Mouse (Mus musculus): ENCODE results near the gene Baat. TPM values are rescaled to one million over a fixed set of nuclear protein-coding genes. Genes with fewer than 3 reads are reported as not detected.
"Not testable (repeated sequence)": the region's sequence is repeated elsewhere in the genome, so short reads cannot be mapped to it uniquely, and the experiment has no call there.

The Baat gene
- under 1 TPM in 1 of 2 experiments, not detected in 1; 0.26 TPM for total RNA-seq (2021)
- long read RNA-seq, experiment 1 = 0 reads
- long read RNA-seq, experiment 2 = 0 reads

DNA sequence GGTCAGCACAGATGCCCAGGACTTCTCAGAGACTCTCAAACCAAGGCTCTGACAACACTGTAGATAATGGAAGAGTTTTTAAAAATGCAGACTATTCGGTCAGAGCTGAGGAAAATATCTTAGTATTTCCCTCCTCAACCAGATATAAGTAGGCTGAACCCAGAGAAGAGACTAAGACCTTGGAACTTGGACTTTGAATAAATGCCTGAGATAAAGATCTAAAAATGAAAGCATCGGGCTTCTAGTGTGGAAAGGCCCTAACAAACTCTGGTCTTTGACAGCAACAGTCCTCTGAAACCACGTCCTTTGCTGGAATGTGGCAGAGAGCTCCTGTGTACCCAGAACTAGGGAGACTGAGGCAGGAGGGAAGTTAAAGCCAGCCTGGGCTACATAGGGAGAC lies at the start of gene Baat:
Gene Baat (minus strand): TSS at position 172 of the 400 bp plus-strand sequence.
- no peak for DNase-seq (ENCODE audit: low spot score in 2 of 2)

- no peak for DNase-seq (ENCODE audit: low spot score in 2 of 2)
These were observed 47.0 kb upstream of the Baat start for GRCm38 (mm10) chr4:49553380-49553779.

- no peak for DNase-seq (ENCODE audit: low spot score in 2 of 2)
These were observed 43.0 kb upstream of the Baat start, which contains the start of gene Aldob for GRCm38 (mm10) chr4:49549383-49549782. Aldob (minus strand) TSS chr4:49549546.

DNA sequence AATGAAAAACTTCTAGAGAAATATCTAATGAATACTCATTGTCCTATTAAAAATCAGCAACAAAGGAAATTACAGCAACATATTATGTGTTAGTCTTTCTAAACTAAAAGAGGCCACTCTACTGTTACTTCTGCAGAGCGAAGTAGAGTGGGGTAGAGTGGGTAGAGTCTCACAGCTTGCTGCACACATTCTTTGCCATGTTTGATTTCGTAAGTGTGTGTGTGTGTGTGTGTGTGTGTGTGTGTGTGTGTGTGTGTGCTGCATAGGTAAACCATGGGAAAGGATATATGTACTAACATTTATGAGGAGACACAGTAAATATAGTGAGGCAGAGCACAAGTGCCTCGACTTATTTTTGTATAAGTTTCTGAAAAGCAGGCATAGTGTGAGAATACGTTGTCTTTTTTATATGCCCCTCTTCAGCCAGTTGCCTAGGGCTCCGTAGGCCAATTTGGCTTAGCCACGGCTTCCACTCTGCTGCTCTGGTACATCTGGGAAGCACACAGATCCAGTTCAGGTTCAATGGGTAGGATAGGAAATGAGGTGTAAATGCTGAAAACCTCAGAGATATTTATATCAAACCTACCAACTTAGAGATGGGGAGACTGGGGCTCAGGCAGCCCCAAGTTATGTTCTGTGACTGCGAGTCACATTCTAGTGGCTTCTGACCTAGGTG lies 41.3 kb upstream of the Baat start:
- DNase-seq (ENCODE audit: low spot score in 2 of 2) = no peak

- no peak for DNase-seq (ENCODE audit: low spot score in 2 of 2)
These were observed 40.7 kb upstream of the Baat start for GRCm38 (mm10) chr4:49546873-49547543.

DNA sequence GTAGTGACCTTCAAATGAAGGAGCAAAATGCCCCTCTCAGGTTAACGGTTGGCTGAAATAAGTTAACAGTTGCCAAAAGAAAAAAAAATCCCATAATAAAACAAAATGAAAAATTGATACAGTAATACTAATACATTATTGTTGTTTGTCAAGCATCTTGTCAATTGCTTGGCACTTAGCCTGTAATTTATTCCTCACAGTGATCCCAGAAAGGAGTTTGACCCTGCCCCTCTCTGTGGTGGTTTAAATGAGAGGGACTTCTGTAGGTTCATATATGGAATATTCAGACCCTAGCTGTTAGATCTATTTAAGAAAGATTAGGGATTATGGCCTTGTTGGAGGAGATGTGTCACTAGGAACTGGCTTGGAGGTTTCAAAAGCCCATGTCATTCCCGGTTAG lies 39.7 kb upstream of the Baat start:
- DNase-seq (ENCODE audit: low spot score in 2 of 2) = no peak

- DNase-seq (ENCODE audit: low spot score in 2 of 2) = no peak
These were observed 34.6 kb upstream of the Baat start for GRCm38 (mm10) chr4:49540966-49541365.

DNA sequence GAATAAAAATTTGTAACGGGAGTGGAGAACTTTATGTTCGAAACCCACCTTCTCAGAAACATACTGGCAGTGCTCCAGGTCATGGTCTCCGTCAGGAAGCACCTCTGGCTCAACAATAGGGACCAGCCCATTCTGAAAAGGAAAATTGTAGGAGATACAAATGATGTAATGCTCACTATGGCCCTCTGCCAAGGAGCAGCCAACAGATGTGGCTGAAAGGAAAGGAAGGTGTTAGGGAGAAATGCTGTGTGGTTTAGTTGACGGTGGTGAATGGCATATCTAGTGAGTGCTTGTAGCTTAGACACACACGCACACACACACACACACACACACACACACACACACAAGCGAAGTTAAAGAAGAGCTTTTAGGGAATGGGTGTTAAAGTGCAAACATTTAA lies 33.3 kb upstream of the Baat start:
- DNase-seq (ENCODE audit: low spot score in 2 of 2) = no peak

GRCm38 (mm10) chr4:49536671-49537070 lies 30.3 kb upstream of the Baat start:
- no peak for DNase-seq (ENCODE audit: low spot score in 2 of 2)

GRCm38 (mm10) chr4:49535675-49536294 lies 29.4 kb upstream of the Baat start:
- no peak for DNase-seq (ENCODE audit: low spot score in 2 of 2)

DNA sequence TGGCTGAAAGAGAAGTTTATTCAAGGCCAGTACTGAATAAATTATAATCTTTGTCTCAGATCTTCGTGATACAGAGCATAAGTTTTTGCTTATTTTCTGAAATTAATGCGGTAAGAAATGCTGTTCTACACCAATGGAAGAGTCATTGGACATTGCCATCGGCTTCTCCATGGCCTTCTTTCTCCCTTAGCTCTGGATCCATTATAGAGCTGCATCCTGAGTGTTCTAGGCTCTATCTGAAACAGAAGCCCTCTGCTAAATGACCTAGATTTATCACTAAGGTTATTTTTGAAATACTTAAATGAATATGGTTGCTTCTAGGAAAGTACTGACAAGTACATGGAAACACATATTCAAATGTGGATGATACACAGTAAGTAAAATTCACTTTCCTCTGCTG lies 28.7 kb upstream of the Baat start:
- no peak for DNase-seq (ENCODE audit: low spot score in 2 of 2)

DNA sequence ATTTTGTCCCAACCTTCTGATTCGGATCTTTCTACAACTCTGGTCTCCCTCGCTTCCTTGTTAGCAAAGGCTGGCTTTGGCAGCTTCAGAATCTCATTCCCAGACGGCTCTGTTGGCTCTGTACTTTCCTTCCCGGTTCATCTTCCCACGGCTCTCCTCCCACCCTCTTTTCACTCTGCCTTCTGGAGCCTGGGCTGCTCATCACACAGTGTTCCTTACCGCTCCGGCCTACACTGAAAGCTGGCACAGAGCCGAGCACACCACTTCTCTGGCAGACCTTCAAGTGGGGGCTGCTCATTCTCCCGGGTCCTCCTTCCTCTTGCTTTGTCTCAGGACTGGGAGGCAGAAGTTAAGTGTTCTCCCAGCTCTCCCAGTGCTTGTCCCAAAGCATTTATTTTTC lies 16.2 kb upstream of the Baat start:
- peak; percentile 54 to 85 for DNase-seq (ENCODE audit: low spot score in 2 of 2)

DNA sequence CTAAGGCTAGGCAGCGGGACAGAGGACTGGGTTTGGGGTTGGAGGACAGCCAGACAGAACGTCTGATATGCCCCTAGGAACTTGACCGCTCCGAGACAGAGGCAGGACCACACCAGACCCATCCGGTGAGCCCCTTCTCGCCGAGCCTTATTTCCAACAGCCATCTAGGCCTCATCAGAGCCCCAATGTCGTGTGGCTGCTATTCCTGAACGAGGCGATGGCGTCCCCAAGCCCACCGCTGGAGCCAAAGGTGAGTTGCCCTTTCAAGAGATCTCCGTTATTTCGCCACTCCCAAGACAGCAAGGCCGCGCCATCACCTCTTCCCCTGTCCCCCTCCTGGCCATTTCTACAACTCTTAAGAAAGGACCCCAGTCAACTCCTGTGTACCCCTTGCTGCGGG lies 15.0 kb upstream of the Baat start:
- DNase-seq (ENCODE audit: low spot score in 2 of 2) = no peak

DNA sequence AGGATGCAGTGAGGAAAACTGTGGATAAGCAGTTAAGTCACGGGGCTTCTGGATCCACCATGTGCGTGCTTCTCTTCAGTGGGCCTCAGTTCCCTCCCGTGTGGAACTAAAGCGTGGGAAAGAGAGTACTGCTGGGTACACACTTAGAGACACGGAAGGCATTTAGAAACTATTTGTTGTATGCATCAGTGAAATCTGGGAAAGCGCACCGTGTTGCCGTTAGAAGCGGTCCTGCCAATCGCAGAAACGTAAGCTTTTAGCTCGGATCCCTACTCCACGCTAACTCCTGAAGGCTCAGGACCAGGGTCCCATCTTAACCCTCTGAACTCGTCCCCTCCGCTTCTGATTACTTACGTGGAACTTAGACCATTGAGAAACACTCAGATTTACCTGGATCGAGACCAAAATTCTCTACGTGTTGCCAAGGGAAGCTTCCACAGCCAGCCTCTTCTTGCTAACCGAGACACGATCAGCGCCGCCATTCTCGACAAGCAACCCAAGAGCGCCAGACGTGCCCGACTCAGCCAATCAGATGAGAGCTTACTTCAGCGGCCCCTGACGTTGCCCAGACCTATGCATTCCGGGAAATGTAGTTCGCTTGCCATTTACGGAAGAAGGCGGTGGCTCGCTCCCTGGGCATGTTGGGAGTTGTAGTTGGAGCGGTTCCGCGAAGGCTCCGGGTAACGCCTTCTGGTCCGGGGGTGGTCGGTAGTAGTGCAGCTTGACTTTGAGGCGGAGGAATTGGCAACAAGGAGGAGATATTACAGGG lies 14.4 kb upstream of the Baat start, which contains the start of the genes Mrpl50 and Zfp189:
Gene Mrpl50 (minus strand): TSS at position 522 of the 769 bp plus-strand sequence.
Gene Zfp189 (plus strand): TSS at position 605 of the 769 bp plus-strand sequence.
- peak; percentile 93 to 99 for DNase-seq (ENCODE audit: low spot score in 2 of 2)

GRCm38 (mm10) chr4:49519476-49519875 lies 13.1 kb upstream of the Baat start:
- DNase-seq (ENCODE audit: low spot score in 2 of 2) = no peak

DNA sequence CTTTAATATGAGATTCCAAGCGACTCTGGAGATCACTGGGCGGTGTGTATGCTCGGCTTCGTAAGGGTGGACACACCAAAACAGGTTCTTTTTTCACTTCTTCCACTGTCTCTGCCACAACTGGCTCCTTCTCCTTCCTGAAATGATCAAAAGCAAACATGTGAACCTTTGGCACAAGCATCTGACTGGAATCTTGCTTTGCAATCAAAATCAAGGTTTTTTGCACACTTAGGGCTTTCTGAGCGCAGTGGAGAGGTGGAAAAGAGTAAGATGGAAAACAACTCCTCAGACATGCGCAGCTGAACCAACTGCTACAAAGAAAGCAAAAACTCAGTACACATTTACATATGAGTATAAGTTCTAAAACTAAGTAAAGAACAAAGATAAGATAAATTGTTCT lies 8.1 kb upstream of the Baat start:
- no peak for DNase-seq (ENCODE audit: low spot score in 2 of 2)

DNA sequence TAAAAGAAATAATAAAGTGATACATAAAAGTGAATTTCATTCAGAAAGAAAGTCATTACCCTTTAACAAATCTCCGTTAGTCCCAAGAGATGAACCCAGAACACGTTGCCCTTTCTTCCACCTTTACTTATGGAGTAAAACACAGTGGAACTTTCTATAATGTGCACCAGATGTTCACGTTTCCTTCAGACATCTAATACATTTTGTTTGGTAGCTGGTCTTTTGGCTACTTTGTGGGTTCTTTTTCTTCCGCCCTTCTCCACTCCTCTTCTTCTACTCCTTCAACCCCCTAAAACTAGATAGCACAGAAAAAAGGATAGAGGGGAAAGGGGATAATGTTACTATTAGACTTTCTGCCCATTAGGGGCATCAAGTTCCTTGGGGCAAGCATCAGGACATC lies 6.3 kb upstream of the Baat start:
- no peak for DNase-seq (ENCODE audit: low spot score in 2 of 2)

GRCm38 (mm10) chr4:49510236-49510835 lies 4.0 kb upstream of the Baat start:
- DNase-seq (ENCODE audit: low spot score in 2 of 2) = not testable (repeated sequence)

GRCm38 (mm10) chr4:49509183-49509582 lies 2.8 kb upstream of the Baat start:
- DNase-seq (ENCODE audit: low spot score in 2 of 2) = no peak

GRCm38 (mm10) chr4:49503563-49503962 lies 2.8 kb downstream of the Baat start:
- no peak for DNase-seq (ENCODE audit: low spot score in 2 of 2)
